Mouse (Mus musculus): ENCODE data around the gene Dnase2a. TPM values are rescaled to one million over a fixed set of nuclear protein-coding genes. Genes with fewer than 3 reads are reported as not detected.
A peak's percentile ranks its signal among the peaks of the same experiment; 100 is the strongest.

Dnase2a gene
- total and polyA plus RNA-seq, 3 experiments, result 53.7 to 83.4 TPM; not detected in 1

DNA sequence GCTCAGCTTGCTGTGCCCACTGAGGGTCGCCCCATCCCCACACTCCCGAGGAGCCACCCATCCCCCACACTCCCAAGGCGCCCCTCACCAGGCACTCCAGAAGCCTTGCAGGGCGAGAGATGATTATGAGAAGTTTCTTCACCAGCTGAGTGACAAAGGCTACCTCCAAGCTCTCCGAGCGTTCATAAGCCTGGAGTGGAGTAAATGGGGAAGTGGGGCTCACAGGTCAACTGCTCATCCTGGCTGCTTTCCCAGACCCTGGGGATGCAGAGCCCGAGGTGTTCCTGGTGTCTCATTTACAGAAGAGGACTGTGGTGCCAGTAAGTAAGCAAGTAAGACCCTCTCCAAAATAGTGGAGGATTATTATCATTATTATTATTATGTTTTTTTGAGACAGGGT, 17.2 kb downstream of the Dnase2a start (continued):
- TF ChIP-seq KAT2A (conservative IDR thresholded peaks at IDR 0.05; ENCODE audit: low read depth, low read length) (no peak), USF2 (IDR thresholded peaks at IDR 0.05; ENCODE audit: borderline replicate concordance in 1 of 2, insufficient read depth in 1 of 2, low read depth in 1 of 2, low read length in 2 of 2) (no peak), EP300 (IDR thresholded peaks at IDR 0.05; ENCODE audit: low read depth in 1 of 2, low read length in 2 of 2) (peak in 1 of 2 experiments; percentile 58; a peak in 2 of 4 replicates), POLR2A (IDR thresholded peaks at IDR 0.05; ENCODE audit: control insufficient read depth in 1 of 2, insufficient read depth in 1 of 2, low read depth in 1 of 2, low read length in 2 of 2, poor library complexity in 1 of 2) (no peak; a peak in 1 of 4 replicates), MYB (IDR thresholded peaks at IDR 0.05; ENCODE audit: low read depth, low read length) (0 out of 2 replicates have a peak, but pooled peaks have one; percentile 20), POLR2AphosphoS5 (IDR thresholded peaks at IDR 0.05; ENCODE audit: borderline replicate concordance, low read depth, low read length) (no peak), UBTF (IDR thresholded peaks at IDR 0.05; ENCODE audit: borderline replicate concordance, insufficient read depth, low read depth, low read length) (no peak)

DNA sequence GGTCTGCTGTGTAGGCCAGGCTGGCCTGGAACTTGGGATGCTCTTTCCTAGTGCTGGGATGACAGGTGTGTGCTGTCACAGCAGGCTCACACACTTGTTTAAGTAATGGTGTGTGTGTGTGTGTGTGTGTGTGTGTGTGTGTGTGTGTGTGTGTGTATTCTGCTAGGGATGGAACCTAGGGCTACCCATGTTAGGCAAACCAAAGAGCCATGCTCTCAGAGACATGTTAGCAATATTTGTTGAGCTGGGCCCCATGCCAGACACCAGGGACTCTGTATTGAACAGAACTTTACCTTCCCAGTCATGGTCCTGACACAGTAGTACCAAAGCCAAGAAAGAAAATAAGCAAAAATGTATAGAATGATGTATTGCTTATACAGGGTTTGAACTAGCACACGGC, 19.2 kb downstream of the Dnase2a start:
- Histone ChIP-seq H3K79me2 (ENCODE audit: control insufficient read depth, insufficient read depth, low read length, poor library complexity) (no peaks in the 10 kb centered on the region), H3K4me3 (ENCODE audit: control insufficient read depth in 1 of 2, insufficient read depth in 1 of 2, low read depth in 2 of 2, low read length in 2 of 2) (no peak overlapping the region), H3K27ac (ENCODE audit: control insufficient read depth, low read depth, low read length) (no peak overlapping the region), H3K9ac (ENCODE audit: control insufficient read depth, low read depth, low read length, poor library complexity, severe bottlenecking) (no peak overlapping the region), H3K4me1 (ENCODE audit: control insufficient read depth in 1 of 2, insufficient read depth in 2 of 2, low read length in 2 of 2) (peaks cover 9 to 30% of the 10 kb centered on the region in 2 experiments; a peak in 3 of 4 replicates), H3K36me3 (ENCODE audit: control insufficient read depth in 1 of 2, insufficient read depth in 2 of 2, low read length in 2 of 2) (peaks cover 0 to 18% of the 10 kb centered on the region in 2 experiments; a peak in 2 of 4 replicates), H3K27me3 (ENCODE audit: control insufficient read depth in 1 of 2, insufficient read depth in 2 of 2, low read length in 2 of 2) (no peaks in the 10 kb centered on the region), H3K9me3 (replicated peaks; ENCODE audit: insufficient read depth, low read length) (no peaks in the 10 kb centered on the region)
- DNase-seq (ENCODE audit: low read depth, low spot score), result no peak
- no peak for TF ChIP-seq CTCF (IDR thresholded peaks at IDR 0.05 in 2 of 3, conservative IDR thresholded peaks at IDR 0.05 in 1 of 3; ENCODE audit: control insufficient read depth in 1 of 3, insufficient read depth in 1 of 3, low read depth in 2 of 3, low read length in 3 of 3, poor library complexity in 1 of 3, severe bottlenecking in 1 of 3)
- TF ChIP-seq POLR2AphosphoS5 (IDR thresholded peaks at IDR 0.05; ENCODE audit: borderline replicate concordance, low read depth, low read length), result peak; percentile 14; the same call in 1 of the 2 replicates

DNA sequence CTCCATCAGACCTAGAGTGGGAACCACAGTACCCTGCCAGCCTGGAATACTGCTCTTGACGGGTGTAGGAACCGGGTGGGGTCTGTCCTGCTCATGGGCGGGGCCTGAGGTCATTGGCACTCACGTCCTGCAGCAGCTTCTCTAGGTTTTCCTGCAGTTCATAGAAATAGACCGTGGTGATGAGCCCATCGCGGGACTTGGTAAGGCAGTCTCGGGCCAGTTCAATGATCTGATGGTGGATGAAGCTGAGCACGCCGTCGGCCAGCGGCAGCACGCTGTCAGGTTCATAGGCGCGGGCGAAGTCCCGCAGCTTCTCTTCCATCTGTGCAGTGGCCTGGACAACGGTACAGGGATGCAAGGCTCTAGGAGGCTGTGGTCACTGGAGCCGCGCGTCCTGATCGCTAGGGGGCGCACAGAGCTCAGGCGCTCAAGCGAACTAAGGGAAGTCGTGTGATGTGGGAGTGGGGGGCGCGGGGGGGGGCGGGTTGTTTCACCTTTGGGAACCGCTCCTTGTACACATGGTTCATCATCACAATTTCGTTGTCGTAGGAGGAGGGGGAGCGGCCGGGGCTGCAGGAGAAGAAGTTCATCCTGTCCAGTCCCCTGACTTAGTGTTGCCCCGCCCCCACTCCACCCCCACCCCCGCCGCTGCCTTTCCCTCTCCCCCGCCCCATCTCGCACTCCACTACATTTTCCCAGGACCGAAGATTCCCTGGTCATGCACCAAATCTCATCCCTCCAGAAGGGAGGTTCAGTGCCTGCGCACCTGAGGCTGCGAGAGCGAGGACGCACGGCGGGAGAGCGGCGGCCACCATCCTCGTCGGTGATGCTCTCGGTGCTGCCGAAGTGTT, 20.3 kb downstream of the Dnase2a start:
- H3K27ac ChIP-seq (ENCODE audit: control insufficient read depth, low read depth, low read length), result no peak overlapping the region
- no peaks in the 10 kb centered on the region for H3K9me3 ChIP-seq (replicated peaks; ENCODE audit: insufficient read depth, low read length)
- H3K79me2 ChIP-seq (ENCODE audit: control insufficient read depth, insufficient read depth, low read length, poor library complexity), result no peaks in the 10 kb centered on the region
- H3K4me3 ChIP-seq (ENCODE audit: control insufficient read depth in 1 of 2, insufficient read depth in 1 of 2, low read depth in 2 of 2, low read length in 2 of 2), result no peak overlapping the region
- no peak overlapping the region for H3K9ac ChIP-seq (ENCODE audit: control insufficient read depth, low read depth, low read length, poor library complexity, severe bottlenecking)
- DNase-seq (ENCODE audit: low read depth, low spot score), result peak; percentile 71
- peaks cover 0 to 16% of the 10 kb centered on the region in 2 experiments; a peak in 2 of 4 replicates for H3K36me3 ChIP-seq (ENCODE audit: control insufficient read depth in 1 of 2, insufficient read depth in 2 of 2, low read length in 2 of 2)
- TF ChIP-seq SIN3A (IDR thresholded peaks at IDR 0.05; ENCODE audit: low read length) (no peak), ZMIZ1 (IDR thresholded peaks at IDR 0.05; ENCODE audit: low read depth, low read length) (no peak), POLR2AphosphoS2 (IDR thresholded peaks at IDR 0.05; ENCODE audit: low read length) (no peak), CTCF (IDR thresholded peaks at IDR 0.05 in 2 of 3, conservative IDR thresholded peaks at IDR 0.05 in 1 of 3; ENCODE audit: control insufficient read depth in 1 of 3, insufficient read depth in 1 of 3, low read depth in 2 of 3, low read length in 3 of 3, poor library complexity in 1 of 3, severe bottlenecking in 1 of 3) (peak; percentile 66 to 96 (median 70)), RAD21 (IDR thresholded peaks at IDR 0.05; ENCODE audit: low read depth, low read length) (peak; percentile 37), RCOR1 (IDR thresholded peaks at IDR 0.05; ENCODE audit: low read depth, low read length) (no peak), USF2 (IDR thresholded peaks at IDR 0.05; ENCODE audit: borderline replicate concordance in 1 of 2, insufficient read depth in 1 of 2, low read depth in 1 of 2, low read length in 2 of 2) (no peak), NRF1 (IDR thresholded peaks at IDR 0.05; ENCODE audit: insufficient read depth, low read depth, low read length, poor library complexity, severe bottlenecking) (no peak), GATA1 (IDR thresholded peaks at IDR 0.05; ENCODE audit: low read depth, low read length) (no peak), SMC3 (IDR thresholded peaks at IDR 0.05; ENCODE audit: low read depth, low read length) (peak; percentile 37)
- H3K4me1 ChIP-seq (ENCODE audit: control insufficient read depth in 1 of 2, insufficient read depth in 2 of 2, low read length in 2 of 2), result peaks cover 9 to 27% of the 10 kb centered on the region in 2 experiments; a peak in 3 of 4 replicates
- no peaks in the 10 kb centered on the region for H3K27me3 ChIP-seq (ENCODE audit: control insufficient read depth in 1 of 2, insufficient read depth in 2 of 2, low read length in 2 of 2)
